Mouse (Mus musculus): ENCODE results near the gene Kyat3.

DNA sequence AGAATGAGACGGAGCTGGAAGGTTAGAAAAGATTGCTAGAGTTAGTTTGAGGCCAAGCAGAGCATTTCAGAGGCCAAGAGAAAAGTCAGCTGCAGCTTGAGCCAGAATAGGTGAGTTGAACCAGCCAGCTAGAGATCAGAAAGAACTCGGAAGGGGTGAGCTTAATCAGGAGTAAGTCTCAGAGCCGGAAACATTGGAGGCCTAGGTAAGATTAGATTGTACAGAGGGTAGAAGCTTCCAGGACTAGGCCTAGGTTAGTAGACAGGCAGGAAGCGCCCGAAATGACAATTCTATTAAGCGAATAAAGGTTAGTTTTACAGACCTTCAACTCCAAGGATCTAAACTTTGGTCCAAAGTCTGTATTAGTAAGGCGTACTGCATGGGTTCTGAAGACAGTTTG, 57.7 kb downstream of the Kyat3 start:
- TF ChIP-seq CTCF (IDR thresholded peaks at IDR 0.05) (no peak), POLR2A (IDR thresholded peaks at IDR 0.05; ENCODE audit: insufficient read depth, low read depth, low read length) (no peak)
